Mouse (Mus musculus) erythroblast, embryonic 14.5 days (primary cell): Measurements from ENCODE around the gene Selenbp1.

Source experiments
- GATA1 ChIP-seq: IDR thresholded peaks from 2 replicates; pipeline ENCODE4 v1.6.1; 2012; ENCODE audit warnings: low read length, inconsistent platforms, mixed read lengths
- TAL1 ChIP-seq: IDR thresholded peaks from 3 replicates; pipeline ENCODE4 v1.6.1; 2012; ENCODE audit warnings: low read length, inconsistent platforms, mixed read lengths

DNA sequence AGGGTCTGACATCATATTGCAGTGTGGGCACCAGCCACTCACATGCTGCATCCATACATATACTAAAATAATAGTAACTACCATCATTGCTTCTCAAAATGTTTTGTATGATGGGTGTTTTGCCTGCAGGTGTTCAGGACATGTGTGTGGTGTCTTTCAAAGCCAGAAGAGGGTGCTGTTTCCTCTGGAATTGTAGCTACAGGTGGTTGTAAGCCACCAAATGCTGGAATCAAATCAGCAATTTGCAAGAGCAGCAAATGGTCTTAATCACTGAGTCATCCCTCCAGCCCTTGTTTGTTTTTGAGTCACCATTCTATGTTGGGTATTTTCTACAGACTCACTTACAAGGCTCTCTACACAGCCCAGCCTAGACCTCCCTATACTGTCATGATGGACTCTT lies 44.3 kb upstream of the Selenbp1 start:
- no peak for TF ChIP-seq TAL1
- TF ChIP-seq GATA1: no peak
